Mouse (Mus musculus) frontal cortex, adult 2 months (tissue): ENCODE measurements around the gene Pacs2. TPM values are rescaled to one million over a fixed set of nuclear protein-coding genes. Genes with fewer than 3 reads are reported as not detected.

Experiments
- DNase-seq, 2 experiments: peaks; one replicate each; pipeline ENCODE4 v3.0.0; 2022; ENCODE audit warnings: low spot score in 1 of 2; ENCODE audit errors: extremely low spot score in 1 of 2
- polyA plus RNA-seq: library from polyadenylated mRNA; depleted of rRNA; stranded (reverse); fragments of >200 nt; gene quantifications from 2 replicates; pipeline ENCODE4 v1.2.3, GENCODE M21; 2012; rRNA removed

The Pacs2 gene
- polyA plus RNA-seq, 1 experiment, result 70.3 TPM

GRCm38 (mm10) chr12:113109801-113110200 is 95.5 kb downstream of the Pacs2 start:
- DNase-seq, result no peak

GRCm38 (mm10) chr12:113114141-113114540 is 99.8 kb downstream of the Pacs2 start:
- no peak for DNase-seq

- DNase-seq, result no peak
These were observed 100.7 kb downstream of the Pacs2 start for GRCm38 (mm10) chr12:113114856-113115538.

GRCm38 (mm10) chr12:113119516-113120410 is 105.5 kb downstream of the Pacs2 start:
- DNase-seq, result peak; percentile 53 to 93

Other genes with a start within 250 kb of the Pacs2 start
- 1.5 and 1.9 TPM in 2 replicates for gene Ahnak2, start 211.9 kb upstream of the Pacs2 start, polyA plus RNA-seq
- 13.8 and 14.1 TPM in 2 replicates for gene Clba1, start 205.6 kb upstream of the Pacs2 start, polyA plus RNA-seq
- gene Cdca4, start 185.1 kb upstream of the Pacs2 start, polyA plus RNA-seq, result 10.2 and 10.6 TPM in 2 replicates
- gene Gpr132, start 146.3 kb upstream of the Pacs2 start, polyA plus RNA-seq, result 0.10 and 0.15 TPM in 2 replicates
- gene Jag2, start 84.7 kb upstream of the Pacs2 start, polyA plus RNA-seq, result 43.0 and 48.3 TPM in 2 replicates
- 19.0 and 22.4 TPM in 2 replicates for gene Nudt14, start 72.4 kb upstream of the Pacs2 start, polyA plus RNA-seq
- 70.7 and 75.5 TPM in 2 replicates for gene Btbd6, start 38.0 kb upstream of the Pacs2 start, polyA plus RNA-seq
- gene Brf1, start 13.8 kb upstream of the Pacs2 start, polyA plus RNA-seq, result 46.5 and 51.5 TPM in 2 replicates
- 0.20 and 0.27 TPM in 2 replicates for gene Tex22, start 60.0 kb downstream of the Pacs2 start, polyA plus RNA-seq
- gene Mta1, start 83.8 kb downstream of the Pacs2 start, polyA plus RNA-seq, result 66.4 and 69.3 TPM in 2 replicates
- gene Crip2, start 125.7 kb downstream of the Pacs2 start, polyA plus RNA-seq, result 249 and 252 TPM in 2 replicates
- 87.6 and 94.9 TPM in 2 replicates for gene Crip1, start 131.8 kb downstream of the Pacs2 start, polyA plus RNA-seq
- gene Tedc1, start 141.9 kb downstream of the Pacs2 start, polyA plus RNA-seq, result 1.1 and 1.8 TPM in 2 replicates
- 40.3 and 42.0 TPM in 2 replicates for gene Tmem121, start 171.4 kb downstream of the Pacs2 start, polyA plus RNA-seq